Mouse (Mus musculus) heart, adult 2 months (tissue): Measurements from ENCODE around the gene Nudcd3.

Source experiments
- CTCF ChIP-seq: fragments of 200-600 bp; IDR thresholded peaks from 2 replicates; pipeline ENCODE4 v1.8.1; 2022; ENCODE audit warnings: antibody characterized with exemption, mild to moderate bottlenecking, moderate library complexity
- EP300 ChIP-seq: fragments of 200-500 bp; IDR thresholded peaks from 2 replicates; pipeline ENCODE4 v1.6.1; 2011; ENCODE audit warnings: low read depth, low read length, control low read depth; ENCODE audit not compliant: insufficient read depth
- POLR2A ChIP-seq: fragments of 200-500 bp; IDR thresholded peaks from 2 replicates; pipeline ENCODE4 v1.6.1; 2011; ENCODE audit warnings: mild to moderate bottlenecking, low read depth, low read length, control low read depth; ENCODE audit not compliant: insufficient read depth

- no peak for TF ChIP-seq CTCF
- no peak for TF ChIP-seq EP300
- no peak for TF ChIP-seq POLR2A
Measured at GRCm38 (mm10) chr11:6111734-6112484, 88.3 kb downstream of the Nudcd3 start.
